Mouse (Mus musculus): ENCODE measurements around the gene Rps6ka1.

DNA sequence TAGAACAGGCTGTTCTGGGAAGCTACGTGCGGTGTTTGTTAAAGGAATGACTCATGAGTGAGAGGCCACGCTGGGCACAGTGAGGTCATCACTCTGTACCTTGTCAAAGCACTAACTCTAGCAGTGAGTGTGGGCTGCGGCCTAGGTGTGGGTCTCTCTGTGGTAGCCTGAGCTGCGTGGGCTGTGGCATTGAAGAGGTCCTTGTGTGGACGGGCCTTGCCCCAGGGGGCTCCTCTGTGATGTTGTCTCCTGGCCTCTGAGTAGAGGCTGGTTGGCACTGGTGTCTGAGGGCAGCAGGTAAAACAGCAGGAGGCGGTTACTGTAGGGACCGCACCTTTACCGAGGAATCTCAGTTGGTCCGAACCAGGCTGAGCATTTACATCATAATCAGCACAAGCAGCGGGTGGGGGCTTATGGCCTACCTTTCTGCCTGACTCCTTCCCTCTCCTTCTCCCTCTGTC is 9.9 kb upstream of the Rps6ka1 start:
- TF ChIP-seq CTCF (IDR thresholded peaks at IDR 0.05; ENCODE audit: low read depth, low read length) (no peak), POLR2A (IDR thresholded peaks at IDR 0.05; ENCODE audit: extremely low read depth, insufficient read depth, low read length) (no peak)
